ENCODE assay signal across 8 mouse cellular contexts in the genomic region with DNA sequence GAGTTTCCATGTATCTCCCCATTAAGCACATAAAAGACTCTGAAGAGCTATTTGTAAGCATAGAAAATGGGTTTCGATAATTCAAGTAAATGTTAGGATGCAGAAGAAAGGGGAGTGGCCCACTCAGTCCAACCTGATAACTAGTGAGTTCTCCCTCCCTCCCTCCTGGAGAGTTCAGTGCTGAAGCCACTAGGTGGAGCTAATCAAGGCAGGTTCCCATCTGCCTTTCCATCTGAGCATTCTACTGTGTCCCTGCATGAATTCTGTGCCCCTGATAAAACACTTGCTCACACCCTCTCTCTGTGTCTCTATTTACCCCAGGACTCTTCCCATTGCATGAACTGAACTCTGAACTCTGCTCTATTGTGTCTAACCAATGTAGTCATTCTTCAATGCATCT. TPM values are rescaled to one million over a fixed set of nuclear protein-coding genes. Genes with fewer than 3 reads are reported as not detected.
DNase-seq lines count a peak whose midpoint lies in the region; ATAC-seq and TF ChIP-seq lines count a peak whose summit lies in the region.

No protein-coding gene starts in this region.

- TF ChIP-seq EP300 in heart, postnatal 0 days (IDR thresholded peaks at IDR 0.05; ENCODE audit: low read depth): no peak

- TF ChIP-seq CTCF in heart, postnatal 0 days (IDR thresholded peaks at IDR 0.05; ENCODE audit: low read depth): peak; percentile 51

- no peaks in the 10 kb centered on the region for H3K9me3 ChIP-seq in heart, postnatal 0 days (replicated peaks; ENCODE audit: control insufficient read depth, low read length)

- no peaks in the 10 kb centered on the region for H3K36me3 ChIP-seq in heart, postnatal 0 days (replicated peaks; ENCODE audit: control insufficient read depth, insufficient read depth, low read length)

- intact Hi-C loops in heart, postnatal 25 days (cut with DNase I): no loop called here

- H3K27me3 ChIP-seq in heart, postnatal 0 days (ENCODE audit: control insufficient read depth, insufficient read depth, low read length): no peaks in the 10 kb centered on the region

- H3K9ac ChIP-seq in heart, postnatal 0 days (replicated peaks; ENCODE audit: low read depth, low read length): no peak overlapping the region

- DNase-seq in heart, postnatal 0 days (ENCODE audit: low spot score): no peak
- no peak for DNase-seq in heart, postnatal 25 days (ENCODE audit: low spot score)
- peak; percentile 2 for DNase-seq in ovary, postnatal 14 days (ENCODE audit: low spot score)
- no peak for DNase-seq in ovary, postnatal 36 days (ENCODE audit: low spot score)
- DNase-seq in embryo, embryonic 9.5 days (ENCODE audit: extremely low spot score): peak; percentile 32
- DNase-seq in right cerebral cortex, postnatal 25 days: peak; percentile 12
- no peak for DNase-seq in gastrocnemius, adult 18-20 months (ENCODE audit: low spot score)
- no peak for DNase-seq in cerebellum, adult 11 months

- H3K4me3 ChIP-seq in heart, postnatal 0 days (ENCODE audit: low read depth, low read length): no peak overlapping the region

- no peak overlapping the region for H3K27ac ChIP-seq in heart, postnatal 0 days (ENCODE audit: low read depth)

- WGBS in heart, postnatal 0 days: 57% methylated on average over 1 of the region's 1 CpGs

- ATAC-seq in heart, postnatal 0 days (ENCODE audit: insufficient read depth, low read depth): no peak

- H3K4me2 ChIP-seq in heart, postnatal 0 days (ENCODE audit: low read depth, low read length): no peak overlapping the region

- H3K4me1 ChIP-seq in heart, postnatal 0 days (ENCODE audit: control insufficient read depth, insufficient read depth): no peaks in the 10 kb centered on the region

RNA-seq across cellular contexts. Expression of gene Dbx2, which starts 57.1 kb away (rescaled TPM):
- not detected in 2 replicates for total RNA-seq in heart, postnatal 0 days (2014; rRNA removed; ENCODE audit: low replicate concordance)
- not detected in 2 replicates for polyA plus RNA-seq in heart, postnatal 0 days (2015; fragmentation: Nextera tagmentation; extraction: Ambion mirVana)
- total RNA-seq in heart, postnatal 25 days (2021): not detected
- total RNA-seq in gastrocnemius, adult 18-20 months (2021): under 1 TPM in 1 of 2 experiments, not detected in 1; 0.18 TPM

Comparison
In these comparisons a context has a peak if more than half of its experiments do, and no peak if none do; other contexts are left out.
1. DNase-seq: peak in ovary, postnatal 14 days (single experiment), embryo, embryonic 9.5 days (single experiment) and right cerebral cortex, postnatal 25 days (single experiment); none in heart, postnatal 0 days (single experiment), heart, postnatal 25 days (single experiment), ovary, postnatal 36 days (single experiment), gastrocnemius, adult 18-20 months (single experiment) and cerebellum, adult 11 months (single experiment).